Mouse (Mus musculus) embryonic fibroblast, embryonic 13.5 days (primary cell): ENCODE measurements around the gene Nxnl1.

Experiments used
- CTCF ChIP-seq: IDR thresholded peaks from 2 replicates; pipeline ENCODE4 v1.5.1; 2011; ENCODE audit warnings: mild to moderate bottlenecking, control low read depth, low read length, moderate library complexity, borderline replicate concordance; ENCODE audit not compliant: insufficient read depth
- POLR2A ChIP-seq: IDR thresholded peaks from 2 replicates; pipeline ENCODE4 v1.6.1; 2011; ENCODE audit warnings: low read depth, mild to moderate bottlenecking, control low read depth, low read length, moderate library complexity

- TF ChIP-seq CTCF (no peak), POLR2A (no peak)
These were observed 13.8 kb upstream of the Nxnl1 start for GRCm38 (mm10) chr8:71580201-71580600.
